Mouse (Mus musculus) lung, adult 2 months (tissue): ENCODE results near the gene Thada.

Experiments used
- CTCF ChIP-seq: fragments of 200-500 bp; IDR thresholded peaks from 2 replicates; pipeline ENCODE4 v1.5.1; 2011; ENCODE audit warnings: mild to moderate bottlenecking, low read length, control low read depth; ENCODE audit not compliant: insufficient read depth
- POLR2A ChIP-seq: fragments of 200-500 bp; IDR thresholded peaks from 2 replicates; pipeline ENCODE4 v1.6.1; 2011; ENCODE audit warnings: low read depth, mild to moderate bottlenecking, control low read depth, low read length, borderline replicate concordance; ENCODE audit errors: extremely low read depth

GRCm38 (mm10) chr17:84342299-84342817, 123.6 kb downstream of the Thada start:
- TF ChIP-seq CTCF = no peak
- TF ChIP-seq POLR2A = no peak
